Mouse (Mus musculus) spleen, adult 2 months (tissue): Measurements from ENCODE around the gene Fam234b. TPM values are rescaled to one million over a fixed set of nuclear protein-coding genes. Genes with fewer than 3 reads are reported as not detected.

Source experiments
- DNase-seq, 2 experiments: peaks; one replicate each; pipeline versions ENCODE4 v3.0.0 to v3.0.0-alpha.2; 2012 to 2021; ENCODE audit warnings: low spot score in 2 of 2, low read depth in 1 of 2
- H3K27ac ChIP-seq: fragments of 200-500 bp; 2 replicates; pipeline ENCODE4 v1.5.1; 2012; ENCODE audit warnings: low read length, inconsistent platforms; ENCODE audit not compliant: insufficient read depth
- H3K27me3 ChIP-seq: fragments of 200-500 bp; 2 replicates; pipeline ENCODE4 v1.6.1; 2012; ENCODE audit warnings: mild to moderate bottlenecking, moderate library complexity, low read length, inconsistent platforms; ENCODE audit not compliant: control insufficient read depth, insufficient read depth
- H3K36me3 ChIP-seq: fragments of 200-500 bp; 2 replicates; pipeline ENCODE4 v1.6.1; 2012; ENCODE audit warnings: mild to moderate bottlenecking, low read length, inconsistent platforms; ENCODE audit not compliant: control insufficient read depth, insufficient read depth
- H3K4me1 ChIP-seq: fragments of 200-500 bp; 2 replicates; pipeline ENCODE4 v1.6.1; 2011; ENCODE audit warnings: inconsistent platforms; ENCODE audit not compliant: control insufficient read depth, insufficient read depth, insufficient read length
- H3K4me3 ChIP-seq: fragments of 200-500 bp; 2 replicates; pipeline ENCODE4 v1.5.1; 2011; ENCODE audit warnings: mild to moderate bottlenecking, inconsistent platforms; ENCODE audit not compliant: insufficient read depth, insufficient read length; ENCODE audit errors: extremely low read depth
- CTCF ChIP-seq: fragments of 200-500 bp; IDR thresholded peaks from 2 replicates; pipeline ENCODE4 v1.5.1; 2011; ENCODE audit warnings: mild to moderate bottlenecking, inconsistent platforms; ENCODE audit not compliant: insufficient read depth, insufficient read length, insufficient replicate concordance; ENCODE audit errors: extremely low read depth
- POLR2A ChIP-seq: fragments of 200-500 bp; IDR thresholded peaks from 2 replicates; pipeline ENCODE4 v1.6.1; 2011; ENCODE audit warnings: low read depth, low read length, inconsistent platforms
- WGBS: fragments of 180-500 bp; shearing (Covaris S2); methylation state at CpG from one replicate; pipeline ENCODE4 v1.1.7; 2018; 5-methylcytosine and 5-hydroxymethylcytosine counted together
- polyA plus RNA-seq: library from polyadenylated mRNA; depleted of rRNA; stranded (reverse); fragments of >200 nt; gene quantifications from 2 replicates; pipeline ENCODE4 v1.2.3, GENCODE M21; 2012

Gene Fam234b
- polyA plus RNA-seq, 1 experiment = 16.3 TPM

GRCm38 (mm10) chr6:135190122-135190521 lies 7.7 kb upstream of the Fam234b start:
- DNase-seq = no peak
- WGBS = 87% methylated on average over 6 of the region's 6 CpGs
- H3K27ac ChIP-seq = no peak overlapping the region
- no peak overlapping the region for H3K4me3 ChIP-seq
- TF ChIP-seq CTCF = no peak
- no peak for TF ChIP-seq POLR2A
- no peaks in the 10 kb centered on the region for H3K4me1 ChIP-seq
- H3K36me3 ChIP-seq = no peaks in the 10 kb centered on the region
- H3K27me3 ChIP-seq = no peaks in the 10 kb centered on the region

- WGBS = 79% methylated on average over 1 of the region's 1 CpGs
- no peak for TF ChIP-seq CTCF
- TF ChIP-seq POLR2A = no peak
- Histone ChIP-seq H3K27ac (no peak overlapping the region), H3K27me3 (no peaks in the 10 kb centered on the region), H3K4me3 (no peak overlapping the region), H3K36me3 (no peaks in the 10 kb centered on the region), H3K4me1 (no peaks in the 10 kb centered on the region)
- no peak for DNase-seq
Measured at GRCm38 (mm10) chr6:135191906-135192305, 5.9 kb upstream of the Fam234b start.

- Histone ChIP-seq H3K4me3 (no peak overlapping the region), H3K27ac (no peak overlapping the region), H3K36me3 (no peaks in the 10 kb centered on the region), H3K27me3 (no peaks in the 10 kb centered on the region), H3K4me1 (peaks cover 6% of the 10 kb centered on the region)
- DNase-seq = no peak
- TF ChIP-seq CTCF = no peak
- TF ChIP-seq POLR2A = no peak
- 87% methylated on average over 8 of the region's 8 CpGs for WGBS
Measured at GRCm38 (mm10) chr6:135192993-135193392, 4.8 kb upstream of the Fam234b start.

GRCm38 (mm10) chr6:135193733-135194132 lies 4.0 kb upstream of the Fam234b start:
- Histone ChIP-seq H3K27me3 (no peaks in the 10 kb centered on the region), H3K4me3 (no peak overlapping the region), H3K27ac (no peak overlapping the region), H3K4me1 (peaks cover 6% of the 10 kb centered on the region), H3K36me3 (no peaks in the 10 kb centered on the region)
- TF ChIP-seq POLR2A = no peak
- no peak for TF ChIP-seq CTCF
- no peak for DNase-seq
- WGBS = 75% methylated on average over 4 of the region's 4 CpGs

GRCm38 (mm10) chr6:135194907-135195306 lies 2.9 kb upstream of the Fam234b start:
- DNase-seq = no peak
- no peaks in the 10 kb centered on the region for H3K27me3 ChIP-seq
- H3K4me3 ChIP-seq = no peak overlapping the region
- H3K27ac ChIP-seq = no peak overlapping the region
- TF ChIP-seq CTCF = no peak
- TF ChIP-seq POLR2A = no peak
- H3K36me3 ChIP-seq = no peaks in the 10 kb centered on the region
- H3K4me1 ChIP-seq = peaks cover 6% of the 10 kb centered on the region
- 75% methylated on average over 4 of the region's 4 CpGs for WGBS

GRCm38 (mm10) chr6:135196707-135197106 lies 1.1 kb upstream of the Fam234b start:
- DNase-seq = no peak
- no peaks in the 10 kb centered on the region for H3K36me3 ChIP-seq
- TF ChIP-seq POLR2A (no peak), CTCF (no peak)
- no peaks in the 10 kb centered on the region for H3K27me3 ChIP-seq
- peak overlapping the region; percentile 37; the same call in 1 of the 2 replicates for H3K27ac ChIP-seq
- no peak overlapping the region for H3K4me3 ChIP-seq
- peaks cover 6% of the 10 kb centered on the region for H3K4me1 ChIP-seq
- 77% methylated on average over 8 of the region's 8 CpGs for WGBS

GRCm38 (mm10) chr6:135197446-135197845 lies 331 bp upstream of the Fam234b start:
- Histone ChIP-seq H3K4me1 (peaks cover 6% of the 10 kb centered on the region), H3K36me3 (no peaks in the 10 kb centered on the region), H3K27me3 (no peaks in the 10 kb centered on the region), H3K4me3 (peak overlapping the region; percentile 98), H3K27ac (no peak overlapping the region)
- 16% methylated on average over 7 of the region's 7 CpGs for WGBS
- TF ChIP-seq CTCF = no peak
- no peak for TF ChIP-seq POLR2A
- no peak for DNase-seq
